Mouse (Mus musculus) C2C12 (cell line): ENCODE measurements around the gene Rnf185.

ENCODE experiments used
- CTCF ChIP-seq: IDR thresholded peaks from one replicate; pipeline ENCODE4 v1.5.1; 2011; ENCODE audit not compliant: control insufficient read depth, insufficient read depth, insufficient read length
- MAX ChIP-seq: IDR thresholded peaks from one replicate; pipeline ENCODE4 v1.6.1; 2011; ENCODE audit warnings: mild to moderate bottlenecking, control low read depth
- MYOG ChIP-seq: IDR thresholded peaks from one replicate; pipeline ENCODE4 v1.6.1; 2011; ENCODE audit not compliant: control insufficient read depth, insufficient read length; ENCODE audit errors: extremely low read depth
- USF1 ChIP-seq: IDR thresholded peaks from one replicate; pipeline ENCODE4 v1.6.1; 2011; ENCODE audit warnings: low read depth, mild to moderate bottlenecking, control low read depth, moderate library complexity

- TF ChIP-seq USF1 (no peak), CTCF (no peak), MAX (no peak), MYOG (no peak)
Measured at GRCm38 (mm10) chr11:3379427-3379826, 72.7 kb downstream of the Rnf185 start.
